Mouse (Mus musculus) stomach, postnatal 0 days (tissue): ENCODE measurements around the gene Rpl27a. TPM values are rescaled to one million over a fixed set of nuclear protein-coding genes. Genes with fewer than 3 reads are reported as not detected.
A peak's percentile ranks its signal among the peaks of the same experiment; 100 is the strongest.

Experiments
- ATAC-seq: fragments of 200-750 bp; cut with Nextera tagmentation; 2 replicates; pipeline ENCODE4 v1.8.0; 2017; ENCODE audit not compliant: low FRiP score, low TSS enrichment
- DNase-seq: peaks from one replicate; pipeline ENCODE4 v3.0.0-alpha.2; 2016; ENCODE audit warnings: low spot score
- H3K27ac ChIP-seq: fragments of 300-500 bp; sonication (generic); replicated peaks from 2 replicates; pipeline ENCODE4 v1.5.1; 2014; ENCODE audit warnings: mild to moderate bottlenecking, control low read depth
- H3K27me3 ChIP-seq: fragments of 300-500 bp; sonication (generic); 2 replicates; pipeline ENCODE4 v1.6.1; 2014; ENCODE audit warnings: low read length; ENCODE audit not compliant: control insufficient read depth, insufficient read depth
- H3K36me3 ChIP-seq: fragments of 300-500 bp; sonication (generic); 2 replicates; pipeline ENCODE4 v1.6.1; 2014; ENCODE audit warnings: low read length, mixed read lengths; ENCODE audit not compliant: control insufficient read depth, insufficient read depth
- H3K4me1 ChIP-seq: fragments of 300-500 bp; sonication (generic); replicated peaks from 2 replicates; pipeline ENCODE4 v1.6.1; 2014; ENCODE audit warnings: antibody characterized with exemption; ENCODE audit not compliant: control insufficient read depth, insufficient read depth
- H3K4me2 ChIP-seq: fragments of 300-500 bp; sonication (generic); replicated peaks from 2 replicates; pipeline ENCODE4 v1.6.1; 2014; ENCODE audit warnings: low read depth, mild to moderate bottlenecking, control low read depth, moderate library complexity
- H3K4me3 ChIP-seq: fragments of 300-500 bp; sonication (generic); 2 replicates; pipeline ENCODE4 v1.5.1; 2014; ENCODE audit warnings: low read depth, low read length, control low read depth
- H3K9ac ChIP-seq: fragments of 300-500 bp; sonication (generic); 2 replicates; pipeline ENCODE4 v1.6.1; 2014; ENCODE audit warnings: mild to moderate bottlenecking, low read length, control low read depth, mixed read lengths
- H3K9me3 ChIP-seq: fragments of 300-500 bp; sonication (generic); 2 replicates; pipeline ENCODE4 v1.6.1; 2016; ENCODE audit warnings: low read length; ENCODE audit not compliant: control insufficient read depth
- CTCF ChIP-seq: IDR thresholded peaks from 2 replicates; pipeline ENCODE4 v1.5.1; 2016; ENCODE audit warnings: antibody characterized with exemption, low read depth, mild to moderate bottlenecking, moderate library complexity
- EP300 ChIP-seq: optimal IDR thresholded peaks from 2 replicates; pipeline ENCODE3; 2016; ENCODE audit warnings: antibody characterized with exemption
- WGBS: fragments of 180-500 bp; shearing (Covaris S2); extraction: QIAGEN DNeasy Blood & Tissue Kit; methylation state at CpG from one replicate; pipeline ENCODE4 v1.1.7; 2014; 5-methylcytosine and 5-hydroxymethylcytosine counted together
- polyA plus RNA-seq: library from polyadenylated mRNA; unstranded; fragments of >200 nt; fragmentation: Nextera tagmentation; extraction: Ambion mirVana; gene quantifications from 2 replicates; pipeline ENCODE4 v1.2.1, GENCODE M21; 2015

Gene Rpl27a
- polyA plus RNA-seq, 1 experiment from 2014 or later: 123 TPM

DNA sequence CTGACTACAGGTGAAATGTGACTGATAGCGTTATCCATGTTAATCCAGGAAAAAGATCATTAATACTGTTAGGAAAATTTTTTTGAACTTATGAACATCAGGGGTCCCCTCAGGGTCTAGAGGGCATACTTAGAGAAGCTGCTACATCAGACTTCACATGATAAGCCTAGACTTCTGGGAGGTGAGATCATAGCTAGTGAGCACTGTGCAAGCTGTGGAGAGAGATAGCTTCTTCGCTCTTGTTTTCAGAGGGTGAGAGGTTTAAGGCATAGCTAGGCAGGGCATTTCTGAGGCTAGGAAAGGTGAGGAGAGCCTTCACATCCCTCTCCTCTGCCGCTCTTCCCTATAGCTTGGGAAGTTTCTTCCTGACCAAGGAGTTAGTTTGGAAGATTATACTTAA is 7.1 kb upstream of the Rpl27a start:
- Histone ChIP-seq H3K4me2 (no peak overlapping the region), H3K27me3 (no peaks in the 10 kb centered on the region), H3K27ac (no peak overlapping the region), H3K9ac (no peak overlapping the region), H3K9me3 (no peaks in the 10 kb centered on the region), H3K36me3 (no peaks in the 10 kb centered on the region), H3K4me3 (no peak overlapping the region), H3K4me1 (no peaks in the 10 kb centered on the region)
- WGBS: 89% methylated on average over 3 of the region's 3 CpGs
- DNase-seq (no peak), ATAC-seq (no peak)
- TF ChIP-seq CTCF (no peak), EP300 (no peak)

DNA sequence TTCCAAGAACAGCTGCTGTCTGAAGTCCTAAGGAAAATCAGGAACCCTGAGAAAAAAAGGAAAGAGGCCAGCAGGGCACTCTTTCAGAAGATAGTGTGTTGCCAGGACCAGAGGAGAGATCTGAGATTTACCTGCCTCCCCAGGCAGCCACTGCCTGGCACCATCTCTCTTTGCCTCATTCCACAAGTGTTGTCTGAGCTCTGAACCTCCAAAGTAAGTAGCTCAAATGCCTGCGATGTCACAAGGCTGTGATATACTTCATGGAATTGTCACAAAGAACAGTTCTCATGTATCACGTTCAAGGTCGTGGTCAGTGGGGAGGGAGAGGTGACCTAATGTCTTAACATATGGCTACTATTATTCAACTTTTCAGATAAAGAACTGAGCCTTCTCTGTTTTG is 2.4 kb upstream of the Rpl27a start:
- H3K4me2 ChIP-seq: no peak overlapping the region
- H3K27me3 ChIP-seq: no peaks in the 10 kb centered on the region
- H3K4me3 ChIP-seq: no peak overlapping the region
- ATAC-seq (no peak), DNase-seq (no peak)
- WGBS: 75% methylated on average over 3 of the region's 3 CpGs
- no peak overlapping the region for H3K9ac ChIP-seq
- no peaks in the 10 kb centered on the region for H3K36me3 ChIP-seq
- TF ChIP-seq CTCF (no peak), EP300 (no peak)
- no peak overlapping the region for H3K27ac ChIP-seq
- H3K9me3 ChIP-seq: no peaks in the 10 kb centered on the region
- peaks cover 4% of the 10 kb centered on the region for H3K4me1 ChIP-seq

DNA sequence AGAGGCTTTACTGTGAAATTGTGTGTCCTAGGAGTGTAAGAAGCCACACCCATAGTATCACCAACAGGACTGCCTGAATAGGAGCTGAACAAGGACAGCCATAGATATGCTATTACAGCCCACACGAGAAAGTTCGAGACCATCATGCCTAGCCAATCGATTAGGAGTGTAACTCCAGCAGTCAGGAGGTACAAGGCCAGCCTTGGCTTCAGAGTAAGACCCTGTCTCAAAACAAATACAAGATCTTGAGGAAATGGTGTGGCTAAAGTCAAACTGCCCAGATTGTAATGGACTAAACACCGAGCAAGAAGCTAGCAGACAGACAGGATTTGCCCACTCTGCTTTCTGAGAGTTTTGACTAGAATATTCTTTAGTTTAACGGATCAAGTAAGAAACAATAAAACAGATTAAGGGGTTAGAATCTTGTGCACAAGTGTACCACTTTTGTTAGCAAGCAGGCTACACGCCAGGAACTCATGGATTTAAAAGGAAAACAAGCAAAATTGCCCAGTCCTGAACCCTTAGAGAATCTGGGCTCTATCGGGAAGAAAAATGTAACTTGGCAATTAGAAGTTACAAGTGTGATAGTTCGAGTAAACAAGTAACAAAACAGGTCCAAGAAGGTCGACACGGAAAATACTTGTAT is 788 bp upstream of the Rpl27a start:
- Histone ChIP-seq H3K4me2 (peak overlapping the region; percentile 49), H3K36me3 (peaks cover 5% of the 10 kb centered on the region; the same call in 1 of the 2 replicates), H3K27me3 (no peaks in the 10 kb centered on the region), H3K27ac (peak overlapping the region; percentile 96), H3K4me1 (peaks cover 4% of the 10 kb centered on the region), H3K9me3 (no peaks in the 10 kb centered on the region), H3K9ac (peak overlapping the region; percentile 66), H3K4me3 (peak overlapping the region; percentile 97)
- ATAC-seq: peak; percentile 20
- TF ChIP-seq EP300 (no peak), CTCF (no peak)
- 10% methylated on average over 10 of the region's 10 CpGs for WGBS
- peak; percentile 45 for DNase-seq

DNA sequence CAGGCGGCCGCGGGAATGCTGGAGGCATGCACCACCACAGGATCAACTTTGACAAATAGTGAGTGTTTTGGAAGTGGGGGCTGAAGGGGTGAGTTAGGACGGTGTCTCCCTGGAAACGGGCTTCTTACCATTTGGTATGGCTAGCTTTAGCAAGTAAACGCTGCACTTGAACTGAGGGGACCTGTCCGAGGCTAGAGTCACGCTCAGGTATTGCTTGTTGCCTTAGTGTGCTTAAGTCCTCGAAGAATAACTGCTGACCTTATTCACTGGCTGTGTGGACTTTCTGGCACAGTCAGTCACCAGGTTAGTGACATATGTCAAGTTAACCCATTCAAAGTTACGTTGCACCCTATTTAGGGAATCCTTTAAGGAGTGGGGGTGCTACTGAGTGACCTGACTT is 989 bp downstream of the Rpl27a start:
- DNase-seq (peak; percentile 26), ATAC-seq (no peak)
- WGBS: 1% methylated on average over 10 of the region's 10 CpGs
- peaks cover 4% of the 10 kb centered on the region for H3K4me1 ChIP-seq
- H3K36me3 ChIP-seq: peaks cover 6% of the 10 kb centered on the region
- peak overlapping the region; percentile 97 for H3K4me3 ChIP-seq
- H3K27me3 ChIP-seq: no peaks in the 10 kb centered on the region
- H3K4me2 ChIP-seq: peak overlapping the region; percentile 79
- no peak for TF ChIP-seq CTCF
- TF ChIP-seq EP300: no peak
- H3K9me3 ChIP-seq: no peaks in the 10 kb centered on the region
- H3K27ac ChIP-seq: peak overlapping the region; percentile 96
- H3K9ac ChIP-seq: peak overlapping the region; percentile 99

DNA sequence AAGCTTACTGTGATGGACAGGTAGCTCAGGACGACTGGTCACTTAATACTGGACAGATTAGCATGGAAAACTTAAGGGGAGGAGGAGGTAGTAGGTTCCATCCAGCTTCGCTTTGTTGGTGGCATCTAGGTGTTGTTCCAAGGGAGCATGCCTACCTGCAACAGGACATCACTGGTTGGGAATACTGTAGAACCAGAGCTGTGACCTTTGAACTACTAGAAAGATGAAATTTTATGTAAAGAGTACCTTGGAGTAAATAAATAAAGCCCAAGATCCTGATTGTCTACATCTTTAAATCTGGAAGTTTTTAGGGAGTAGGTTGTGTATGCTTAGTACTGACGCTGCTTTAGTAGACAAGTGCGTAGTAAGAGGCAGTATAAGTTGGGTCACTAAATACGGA is 3.1 kb downstream of the Rpl27a start:
- H3K4me1 ChIP-seq: peaks cover 4% of the 10 kb centered on the region
- WGBS: 77% methylated on average over 5 of the region's 5 CpGs
- H3K27me3 ChIP-seq: no peaks in the 10 kb centered on the region
- H3K36me3 ChIP-seq: peaks cover 15% of the 10 kb centered on the region
- no peak for TF ChIP-seq CTCF
- no peak for TF ChIP-seq EP300
- no peak overlapping the region for H3K4me2 ChIP-seq
- H3K9me3 ChIP-seq: no peaks in the 10 kb centered on the region
- no peak overlapping the region for H3K4me3 ChIP-seq
- ATAC-seq (no peak), DNase-seq (no peak)
- H3K9ac ChIP-seq: no peak overlapping the region
- H3K27ac ChIP-seq: no peak overlapping the region

DNA sequence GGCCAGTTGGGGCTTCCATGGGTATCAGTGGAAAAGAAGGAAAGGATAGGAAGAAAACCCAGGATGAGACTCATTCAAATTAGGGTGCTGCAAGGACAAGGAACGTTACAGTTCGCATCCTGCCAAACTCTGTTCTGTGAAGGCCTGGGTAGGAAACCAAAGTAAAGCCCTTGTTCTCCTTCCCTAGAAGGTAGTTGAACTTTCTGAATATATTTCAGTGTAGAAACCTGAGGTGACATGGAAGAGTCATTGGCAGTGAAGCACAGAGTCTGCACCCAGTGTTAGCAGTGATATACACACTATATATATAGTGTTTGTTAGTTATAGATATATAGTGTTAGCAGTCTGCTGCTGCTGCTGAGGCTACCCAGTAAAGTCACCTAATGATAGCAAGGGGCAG is 4.4 kb downstream of the Rpl27a start:
- no peaks in the 10 kb centered on the region for H3K27me3 ChIP-seq
- no peaks in the 10 kb centered on the region for H3K9me3 ChIP-seq
- no peak for TF ChIP-seq CTCF
- TF ChIP-seq EP300: no peak
- H3K36me3 ChIP-seq: peaks cover 15% of the 10 kb centered on the region
- ATAC-seq (no peak), DNase-seq (no peak)
- no peak overlapping the region for H3K4me2 ChIP-seq
- H3K27ac ChIP-seq: no peak overlapping the region
- WGBS: 50% methylated on average over 2 of the region's 2 CpGs
- no peak overlapping the region for H3K4me3 ChIP-seq
- H3K4me1 ChIP-seq: no peaks in the 10 kb centered on the region
- H3K9ac ChIP-seq: no peak overlapping the region
